Mouse (Mus musculus) MEL (cell line): ENCODE measurements around the gene Rnf44. TPM values are rescaled to one million over a fixed set of nuclear protein-coding genes. Genes with fewer than 3 reads are reported as not detected.

Experiments used
- DNase-seq: peaks from one replicate; pipeline ENCODE4 v3.0.0; 2011; ENCODE audit warnings: low read depth, low spot score
- H3K27ac ChIP-seq: 2 replicates; pipeline ENCODE4 v1.5.1; 2012; ENCODE audit warnings: low read depth, mild to moderate bottlenecking, control low read depth, low read length, moderate library complexity; ENCODE audit not compliant: control insufficient read depth
- H3K27me3 ChIP-seq, 2 experiments: fragments of 150-350 bp in 1 of 2; sonication (generic) in 1 of 2; 2 replicates each; pipeline ENCODE4 v1.6.1; 2012; ENCODE audit warnings: low read length in 2 of 2, mild to moderate bottlenecking in 2 of 2, improper control_type of control experiment in 1 of 2, moderate library complexity in 1 of 2; ENCODE audit not compliant: insufficient read depth in 2 of 2, control insufficient read depth in 1 of 2
- H3K36me3 ChIP-seq, 2 experiments: 2 replicates each; pipeline ENCODE4 v1.6.1; 2012 to 2014; ENCODE audit warnings: low read length in 2 of 2, improper control_type of control experiment in 1 of 2, inconsistent platforms in 1 of 2, mild to moderate bottlenecking in 1 of 2; ENCODE audit not compliant: insufficient read depth in 2 of 2, control insufficient read depth in 1 of 2
- H3K4me1 ChIP-seq, 2 experiments: fragments of 150-350 bp in 1 of 2; sonication (generic) in 1 of 2; 2 replicates each; pipeline ENCODE4 v1.6.1; 2012; ENCODE audit warnings: low read length in 2 of 2, improper control_type of control experiment in 1 of 2, mild to moderate bottlenecking in 1 of 2; ENCODE audit not compliant: insufficient read depth in 2 of 2, control insufficient read depth in 1 of 2
- H3K4me3 ChIP-seq, 2 experiments: fragments of 150-350 bp in 1 of 2; sonication (generic) in 1 of 2; 2 replicates each; pipeline ENCODE4 v1.5.1; 2012; ENCODE audit warnings: low read depth in 2 of 2, low read length in 2 of 2, mild to moderate bottlenecking in 2 of 2, moderate library complexity in 2 of 2, control low read depth in 1 of 2, improper control_type of control experiment in 1 of 2; ENCODE audit not compliant: control insufficient read depth in 1 of 2, insufficient read depth in 1 of 2
- H3K79me2 ChIP-seq: 2 replicates; pipeline ENCODE4 v1.6.1; 2012; ENCODE audit warnings: mild to moderate bottlenecking, low read length, moderate library complexity; ENCODE audit not compliant: control insufficient read depth, poor library complexity, insufficient read depth
- H3K9ac ChIP-seq: 2 replicates; pipeline ENCODE4 v1.6.1; 2012; ENCODE audit warnings: low read depth, mild to moderate bottlenecking, control low read depth, low read length, moderate library complexity; ENCODE audit not compliant: control insufficient read depth, poor library complexity, severe bottlenecking
- H3K9me3 ChIP-seq: fragments of 150-350 bp; sonication (generic); replicated peaks from 2 replicates; pipeline ENCODE4 v1.6.1; 2012; ENCODE audit warnings: mild to moderate bottlenecking, low read length, improper control_type of control experiment, moderate library complexity; ENCODE audit not compliant: insufficient read depth
- BHLHE40 ChIP-seq: IDR thresholded peaks from 2 replicates; pipeline ENCODE4 v1.6.1; 2012; ENCODE audit warnings: low read depth, mild to moderate bottlenecking, inconsistent platforms, low read length, improper control_type of control experiment, borderline replicate concordance
- CHD1 ChIP-seq: IDR thresholded peaks from 2 replicates; pipeline ENCODE4 v1.6.1; 2012; ENCODE audit warnings: low read depth, mild to moderate bottlenecking, inconsistent platforms, low read length, improper control_type of control experiment
- CHD2 ChIP-seq: IDR thresholded peaks from 2 replicates; pipeline ENCODE4 v1.6.1; 2011; ENCODE audit warnings: low read length, improper control_type of control experiment
- E2F4 ChIP-seq: IDR thresholded peaks from 2 replicates; pipeline ENCODE4 v1.6.1; 2011; ENCODE audit warnings: low read depth, low read length, improper control_type of control experiment, borderline replicate concordance
- ELF1 ChIP-seq: IDR thresholded peaks from 2 replicates; pipeline ENCODE4 v1.6.1; 2014; ENCODE audit warnings: low read depth, mild to moderate bottlenecking, inconsistent platforms, low read length, improper control_type of control experiment, moderate library complexity
- GABPA ChIP-seq: IDR thresholded peaks from 2 replicates; pipeline ENCODE4 v1.6.1; 2012; ENCODE audit warnings: low read depth, mild to moderate bottlenecking, inconsistent platforms, low read length, improper control_type of control experiment, moderate library complexity
- GATA1 ChIP-seq: IDR thresholded peaks from 2 replicates; pipeline ENCODE4 v1.6.1; 2011; ENCODE audit warnings: low read depth, low read length, improper control_type of control experiment
- HCFC1 ChIP-seq: IDR thresholded peaks from 2 replicates; pipeline ENCODE4 v1.6.1; 2012; ENCODE audit warnings: low read depth, mild to moderate bottlenecking, inconsistent platforms, low read length, improper control_type of control experiment, moderate library complexity
- KAT2A ChIP-seq: conservative IDR thresholded peaks from 2 replicates; pipeline ENCODE4 v1.6.1; 2012; ENCODE audit warnings: low read depth, low read length, improper control_type of control experiment, inconsistent platforms
- MAX ChIP-seq: IDR thresholded peaks from 2 replicates; pipeline ENCODE4 v1.6.1; 2011; ENCODE audit warnings: low read length, improper control_type of control experiment
- MXI1 ChIP-seq: IDR thresholded peaks from 2 replicates; pipeline ENCODE4 v1.6.1; 2011; ENCODE audit warnings: mild to moderate bottlenecking, low read depth, low read length, improper control_type of control experiment
- MYB ChIP-seq: IDR thresholded peaks from 2 replicates; pipeline ENCODE4 v1.6.1; 2011; ENCODE audit warnings: mild to moderate bottlenecking, low read depth, low read length, improper control_type of control experiment
- MYC ChIP-seq: IDR thresholded peaks from 2 replicates; pipeline ENCODE4 v1.6.1; 2011; ENCODE audit warnings: low read depth, mild to moderate bottlenecking, low read length, improper control_type of control experiment, moderate library complexity
- NELFE ChIP-seq: IDR thresholded peaks from 2 replicates; pipeline ENCODE4 v1.6.1; 2011; ENCODE audit warnings: low read depth, low read length, improper control_type of control experiment
- POLR2A ChIP-seq, 2 experiments: IDR thresholded peaks; 2 replicates each; pipeline ENCODE4 v1.6.1; 2011 to 2012; ENCODE audit warnings: low read length in 2 of 2, mild to moderate bottlenecking in 2 of 2, control low read depth in 1 of 2, improper control_type of control experiment in 1 of 2, low read depth in 1 of 2, moderate library complexity in 1 of 2; ENCODE audit not compliant: control insufficient read depth in 1 of 2, insufficient read depth in 1 of 2, poor library complexity in 1 of 2
- RCOR1 ChIP-seq: IDR thresholded peaks from 2 replicates; pipeline ENCODE4 v1.6.1; 2012; ENCODE audit warnings: low read depth, mild to moderate bottlenecking, inconsistent platforms, low read length, improper control_type of control experiment
- SIN3A ChIP-seq: IDR thresholded peaks from 2 replicates; pipeline ENCODE4 v1.6.1; 2012; ENCODE audit warnings: low read length, improper control_type of control experiment, inconsistent platforms
- SMC3 ChIP-seq: IDR thresholded peaks from 2 replicates; pipeline ENCODE4 v1.6.1; 2011; ENCODE audit warnings: low read depth, low read length, improper control_type of control experiment
- TAL1 ChIP-seq: IDR thresholded peaks from 2 replicates; pipeline ENCODE4 v1.6.1; 2012; ENCODE audit warnings: mild to moderate bottlenecking, inconsistent platforms, low read length, moderate library complexity, mixed read lengths
- TCF12 ChIP-seq: IDR thresholded peaks from 2 replicates; pipeline ENCODE4 v1.6.1; 2014; ENCODE audit warnings: low read depth, mild to moderate bottlenecking, inconsistent platforms, low read length, improper control_type of control experiment, moderate library complexity
- ZC3H11A ChIP-seq: IDR thresholded peaks from 2 replicates; pipeline ENCODE4 v1.6.1; 2012; ENCODE audit warnings: low read depth, mild to moderate bottlenecking, inconsistent platforms, low read length, improper control_type of control experiment
- ZKSCAN1 ChIP-seq: IDR thresholded peaks from 2 replicates; pipeline ENCODE4 v1.6.1; 2012; ENCODE audit warnings: low read depth, mild to moderate bottlenecking, inconsistent platforms, low read length, improper control_type of control experiment, moderate library complexity
- polyA plus RNA-seq, 2 experiments: library from polyadenylated mRNA; stranded (reverse) in 1 of 2; unstranded in 1 of 2; fragments of >175 nt in 1 of 2; fragments of >200 nt in 1 of 2; gene quantifications; 2 replicates each; pipeline versions ENCODE4 v1.2.1 to v1.2.4; 2012; ENCODE audit warnings: low replicate concordance in 2 of 2, low read depth in 1 of 2; ENCODE audit not compliant: insufficient read length in 2 of 2, insufficient read depth in 1 of 2, missing spikeins in 1 of 2
- total RNA-seq: library from RNA; depleted of rRNA; stranded (reverse); fragments of 300-350 nt; gene quantifications from 2 replicates; pipeline ENCODE4 v1.2.3, GENCODE M21; 2012

Rnf44 gene
- total and polyA plus RNA-seq, 3 experiments: 10.7 to 60.5 TPM; not detected in 1

DNA sequence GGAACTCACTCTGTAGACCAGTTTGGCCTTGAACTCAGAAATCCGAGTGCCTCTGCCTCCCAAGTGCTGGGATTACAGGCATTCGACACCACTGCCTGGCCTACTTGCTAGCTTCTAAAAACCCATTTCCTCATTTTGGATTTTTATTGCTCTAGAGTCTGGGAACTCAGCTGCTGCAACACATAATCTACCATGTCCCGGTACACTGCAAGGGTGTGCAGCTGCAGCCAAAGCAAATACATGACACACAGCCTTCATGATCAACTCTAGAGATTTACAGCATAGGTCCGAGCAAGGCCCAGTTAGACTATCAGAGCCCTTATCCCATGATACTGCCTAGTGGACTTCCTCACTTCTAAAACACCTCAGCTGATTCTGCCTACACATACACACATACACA, 15.4 kb downstream of the Rnf44 start:
- H3K27me3 ChIP-seq: no peaks in the 10 kb centered on the region
- peaks cover 3 to 10% of the 10 kb centered on the region in 2 experiments for H3K36me3 ChIP-seq
- H3K4me3 ChIP-seq: no peak overlapping the region
- H3K27ac ChIP-seq: no peak overlapping the region
- H3K9me3 ChIP-seq: no peaks in the 10 kb centered on the region
- TF ChIP-seq POLR2A (IDR thresholded peaks at IDR 0.05; ENCODE audit: control insufficient read depth in 1 of 2, insufficient read depth in 1 of 2, low read depth in 1 of 2, low read length in 2 of 2, poor library complexity in 1 of 2) (no peak), MYB (no peak), GABPA (no peak), MXI1 (no peak), TCF12 (no peak), HCFC1 (no peak), ZC3H11A (no peak), KAT2A (no peak), SMC3 (no peak), ZKSCAN1 (no peak), E2F4 (no peak), BHLHE40 (no peak), NELFE (no peak), MAX (no peak), ELF1 (no peak), CHD1 (no peak), GATA1 (no peak), RCOR1 (no peak)
- no peak overlapping the region for H3K9ac ChIP-seq
- H3K79me2 ChIP-seq: no peaks in the 10 kb centered on the region; the same call in 1 of the 2 replicates
- H3K4me1 ChIP-seq: peaks cover 0 to 8% of the 10 kb centered on the region in 2 experiments; a peak in 3 of 4 replicates
- DNase-seq: no peak

DNA sequence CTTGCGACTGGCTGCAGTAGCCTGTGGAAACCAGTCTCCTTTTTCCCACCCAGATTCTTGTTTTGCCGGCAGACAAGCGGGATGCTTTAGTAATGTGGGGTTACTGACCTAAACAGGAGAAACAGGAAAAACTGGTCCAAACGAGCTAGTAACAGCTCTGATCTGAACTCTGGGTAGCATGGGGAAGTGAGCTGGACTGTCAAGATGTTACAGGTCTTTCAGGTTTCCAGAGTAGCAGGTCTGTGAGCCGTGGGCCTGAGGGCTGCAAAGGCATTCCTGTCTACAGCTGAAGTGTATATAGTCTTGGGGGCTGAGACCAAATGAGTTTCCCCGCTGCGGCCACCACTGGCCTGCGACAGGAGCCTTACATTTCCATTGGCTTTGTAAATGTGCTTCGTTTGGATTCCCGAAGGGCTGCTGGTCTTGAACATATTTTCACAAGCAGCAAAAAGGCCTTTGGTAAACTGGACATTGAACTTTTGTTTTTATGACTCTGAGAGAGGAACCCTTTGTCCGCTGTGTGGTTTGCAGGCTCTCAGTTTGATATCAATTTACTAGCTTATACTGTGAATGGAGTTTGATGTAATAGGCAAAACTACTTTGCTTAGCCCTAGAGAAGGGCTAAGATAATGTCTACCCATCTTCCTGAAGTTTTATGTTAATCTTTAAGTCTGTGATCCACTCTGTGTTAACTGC, 17.7 kb downstream of the Rnf44 start:
- Histone ChIP-seq H3K9ac (no peak overlapping the region), H3K4me1 (peaks cover 0 to 8% of the 10 kb centered on the region in 2 experiments; a peak in 3 of 4 replicates), H3K27me3 (no peaks in the 10 kb centered on the region), H3K27ac (no peak overlapping the region)
- no peak for DNase-seq
- TF ChIP-seq TAL1 (no peak), SIN3A (no peak), TCF12 (no peak), MYC (no peak), CHD2 (no peak), MYB (no peak)
- TF ChIP-seq, all 39 proteins: peak for 0
- Histone ChIP-seq H3K9me3 (no peaks in the 10 kb centered on the region), H3K36me3 (peaks cover 3 to 4% of the 10 kb centered on the region in 2 experiments), H3K79me2 (no peaks in the 10 kb centered on the region), H3K4me3 (no peak overlapping the region)
